Comparison of ENCODE assay signal across 19 mouse cellular contexts in the genomic region with DNA sequence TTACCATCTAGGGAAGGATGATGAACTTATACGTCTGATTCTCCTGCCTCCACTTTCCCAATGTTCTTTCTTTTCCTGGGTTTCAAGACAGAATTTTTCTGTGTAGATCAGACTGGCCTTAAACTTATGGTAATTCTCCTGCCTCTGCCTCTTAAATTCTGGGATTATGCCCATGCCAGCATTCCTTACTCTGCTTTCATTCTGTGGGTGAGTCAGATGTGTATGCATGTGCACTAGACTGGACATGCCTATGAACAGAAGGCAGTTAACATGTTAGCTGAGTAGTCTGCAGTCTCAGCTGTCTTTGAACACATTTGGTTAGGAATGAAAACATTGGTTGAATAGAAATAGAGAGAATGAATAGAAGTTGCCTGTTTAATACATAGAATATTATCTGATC. TPM values are rescaled to one million over a fixed set of nuclear protein-coding genes. Genes with fewer than 3 reads are reported as not detected.
A peak's percentile ranks its signal among the peaks of the same experiment; 100 is the strongest.
DNase-seq lines count a peak whose midpoint lies in the region; ATAC-seq lines count a peak whose summit lies in the region.
"Had no signal": no experiment of that assay in that cellular context is flagged by ENCODE, and none has a peak within 500 bp of the region (broad histone marks: within the 10 kb centered on the region; RNA-seq: fewer than 3 reads in every experiment).

No protein-coding gene starts in this region.

- ATAC-seq in heart, embryonic 13.5 days (ENCODE audit: extremely low read depth, insufficient number of reproducible peaks, low FRiP score, low TSS enrichment), result no peak
- ATAC-seq in heart, embryonic 11.5 days (replicated peaks; ENCODE audit: insufficient number of reproducible peaks, low FRiP score, low TSS enrichment), result no peak
- no peak for ATAC-seq in erythroid progenitor cell, adult 5-6 weeks (replicated peaks; ENCODE audit: low FRiP score, poor library complexity, severe bottlenecking)
- ATAC-seq: forebrain, embryonic 16.5 days; intestine, embryonic 15.5 days had no signal

- H3K9ac ChIP-seq in heart, embryonic 13.5 days, result no peak overlapping the region
- H3K9ac ChIP-seq in heart, embryonic 11.5 days (ENCODE audit: low read depth, low read length), result no peak overlapping the region
- H3K9ac ChIP-seq: embryonic facial prominence, embryonic 15.5 days; forebrain, embryonic 12.5 days; hindbrain, embryonic 14.5 days; intestine, embryonic 15.5 days had no signal

- H3K4me1 ChIP-seq in heart, embryonic 13.5 days, result peaks cover 34% of the 10 kb centered on the region
- H3K4me1 ChIP-seq in heart, embryonic 11.5 days (ENCODE audit: control insufficient read depth, insufficient read depth, low read length), result 0 out of 2 replicates have a peak, but pooled peaks cover 2% of the 10 kb centered on the region
- H3K4me1 ChIP-seq: forebrain, embryonic 12.5 days; hindbrain, embryonic 10.5 days; intestine, embryonic 15.5 days had no signal

- 57% methylated on average over 1 of the region's 1 CpGs for WGBS in heart, embryonic 13.5 days
- WGBS in heart, embryonic 11.5 days (ENCODE audit: insufficient replicate concordance), result 72% methylated on average over 1 of the region's 1 CpGs

- no peak overlapping the region for H3K4me3 ChIP-seq in heart, embryonic 13.5 days
- H3K4me3 ChIP-seq in heart, embryonic 11.5 days (ENCODE audit: low read depth, low read length), result no peak overlapping the region
- H3K4me3 ChIP-seq: embryonic facial prominence, embryonic 15.5 days; forebrain, embryonic 12.5 days; hindbrain, embryonic 10.5 days; intestine, embryonic 15.5 days had no signal

- H3K36me3 ChIP-seq in heart, embryonic 13.5 days, result peaks cover 33% of the 10 kb centered on the region
- peaks cover 13% of the 10 kb centered on the region for H3K36me3 ChIP-seq in heart, embryonic 11.5 days (ENCODE audit: control insufficient read depth, insufficient read depth, low read length)
- H3K36me3 ChIP-seq: intestine, embryonic 15.5 days had no signal

- no peak overlapping the region for H3K4me2 ChIP-seq in heart, embryonic 13.5 days
- no peak overlapping the region for H3K4me2 ChIP-seq in heart, embryonic 11.5 days
- H3K4me2 ChIP-seq: embryonic facial prominence, embryonic 15.5 days; forebrain, embryonic 12.5 days; hindbrain, embryonic 14.5 days; intestine, embryonic 15.5 days had no signal

- no peaks in the 10 kb centered on the region for H3K9me3 ChIP-seq in heart, embryonic 13.5 days
- H3K9me3 ChIP-seq in heart, embryonic 11.5 days (replicated peaks; ENCODE audit: control insufficient read depth, low read length), result no peaks in the 10 kb centered on the region
- H3K9me3 ChIP-seq: embryonic facial prominence, embryonic 15.5 days; forebrain, embryonic 12.5 days; hindbrain, embryonic 10.5 days; intestine, embryonic 15.5 days had no signal

- DNase-seq in 3T3-L1 (ENCODE audit: low read depth, low spot score) (peak; percentile 70), NIH3T3 (ENCODE audit: low read depth) (peak; percentile 53)
- DNase-seq in cerebellum, adult 8-10 months, result no peak
- DNase-seq: adrenal gland, postnatal 10 days; cerebellum, adult 18-20 months; cerebellum, postnatal 10 days; gastrocnemius, postnatal 10 days; heart, adult 18-20 months; heart, postnatal 14 days; kidney, adult 18-20 months had no signal

- H3K27me3 ChIP-seq in heart, embryonic 13.5 days (replicated peaks), result no peaks in the 10 kb centered on the region
- no peaks in the 10 kb centered on the region for H3K27me3 ChIP-seq in heart, embryonic 11.5 days (ENCODE audit: control insufficient read depth, insufficient read depth, low read length)
- H3K27me3 ChIP-seq: embryonic facial prominence, embryonic 15.5 days; forebrain, embryonic 12.5 days; intestine, embryonic 15.5 days had no signal

- H3K27ac ChIP-seq in heart, embryonic 13.5 days (replicated peaks), result 0 out of 2 replicates have a peak overlapping the region, but pooled peaks have one; percentile 8
- H3K27ac ChIP-seq in heart, embryonic 11.5 days (ENCODE audit: low read depth, low read length), result no peak overlapping the region
- H3K27ac ChIP-seq: embryonic facial prominence, embryonic 15.5 days; forebrain, embryonic 12.5 days; hindbrain, embryonic 10.5 days; hindbrain, embryonic 14.5 days; intestine, embryonic 15.5 days had no signal

RNA-seq across cellular contexts. Expression of a gene that starts 18.9 kb away (rescaled TPM):
- 304 and 322 TPM in 2 replicates for polyA plus RNA-seq in heart, embryonic 13.5 days (2015; fragmentation: Nextera tagmentation; extraction: Ambion mirVana)
- 314 and 434 TPM in 2 replicates for polyA plus RNA-seq in heart, embryonic 11.5 days (2014; fragmentation: Nextera tagmentation; extraction: Ambion mirVana)
- total RNA-seq in erythroid progenitor cell, adult 5-6 weeks (2015; ENCODE audit: low replicate concordance), result 81.3 and 84.0 TPM in 2 replicates
- 111 and 145 TPM in 2 replicates for total RNA-seq in erythroid progenitor cell, adult 5-6 weeks (2017; ENCODE audit: low replicate concordance)
